Mouse (Mus musculus) embryonic facial prominence, embryonic 11.5 days (tissue): ENCODE data around the gene Myo3a. TPM values are rescaled to one million over a fixed set of nuclear protein-coding genes. Genes with fewer than 3 reads are reported as not detected.

ENCODE experiments used
- ATAC-seq: fragments of 200-750 bp; cut with Nextera tagmentation; replicated peaks from 2 replicates; pipeline ENCODE4 v1.8.0; 2017; ENCODE audit warnings: low read depth; ENCODE audit not compliant: insufficient number of reproducible peaks, low FRiP score, low TSS enrichment
- DNase-seq: peaks from one replicate; pipeline ENCODE4 v3.0.0-alpha.2; 2015; ENCODE audit warnings: low spot score
- H3K27ac ChIP-seq: fragments of 300-500 bp; sonication (generic); replicated peaks from 2 replicates; pipeline ENCODE4 v1.5.1; 2014; ENCODE audit warnings: mild to moderate bottlenecking, low read depth, low read length, control low read depth
- H3K27me3 ChIP-seq: fragments of 300-500 bp; sonication (generic); 2 replicates; pipeline ENCODE4 v1.6.1; 2014; ENCODE audit warnings: mild to moderate bottlenecking, low read length, moderate library complexity, mixed read lengths; ENCODE audit not compliant: control insufficient read depth, insufficient read depth
- H3K36me3 ChIP-seq: fragments of 300-500 bp; sonication (generic); replicated peaks from 2 replicates; pipeline ENCODE4 v1.6.1; 2014; ENCODE audit warnings: low read depth, mild to moderate bottlenecking, low read length, moderate library complexity, mixed read lengths; ENCODE audit not compliant: control insufficient read depth, insufficient read depth
- H3K4me1 ChIP-seq: fragments of 300-500 bp; sonication (generic); 2 replicates; pipeline ENCODE4 v1.6.1; 2014; ENCODE audit warnings: low read length, mixed read lengths; ENCODE audit not compliant: control insufficient read depth, insufficient read depth
- H3K4me2 ChIP-seq: fragments of 300-500 bp; sonication (generic); 2 replicates; pipeline ENCODE4 v1.6.1; 2014; ENCODE audit warnings: low read depth, mild to moderate bottlenecking, control low read depth, low read length, moderate library complexity
- H3K4me3 ChIP-seq: fragments of 300-500 bp; sonication (generic); 2 replicates; pipeline ENCODE4 v1.5.1; 2014; ENCODE audit warnings: low read depth, low read length, control low read depth
- H3K9ac ChIP-seq: fragments of 300-500 bp; sonication (generic); replicated peaks from 2 replicates; pipeline ENCODE4 v1.6.1; 2014; ENCODE audit warnings: mild to moderate bottlenecking, control low read depth, low read length
- H3K9me3 ChIP-seq: fragments of 300-500 bp; sonication (generic); replicated peaks from 2 replicates; pipeline ENCODE4 v1.6.1; 2016; ENCODE audit warnings: mild to moderate bottlenecking, low read length, inconsistent platforms, mixed read lengths; ENCODE audit not compliant: control insufficient read depth
- WGBS: fragments of 180-500 bp; shearing (Covaris S2); extraction: QIAGEN DNeasy Blood & Tissue Kit; methylation state at CpG from one replicate; pipeline ENCODE4 v1.1.7; 2014; 5-methylcytosine and 5-hydroxymethylcytosine counted together
- polyA plus RNA-seq: library from polyadenylated mRNA; unstranded; fragments of >200 nt; fragmentation: Nextera tagmentation; extraction: Ambion mirVana; gene quantifications from 2 replicates; pipeline ENCODE4 v1.2.1, GENCODE M21; 2014

Gene Myo3a
- polyA plus RNA-seq: not detected in 2 replicates

GRCm38 (mm10) chr2:22227308-22227707, at the start of gene Myo3a:
Myo3a (plus strand) TSS chr2:22227503.
- H3K9ac ChIP-seq: no peak within 1 kb of the TSS
- ATAC-seq: peak; percentile 65; the same call in 1 of the 2 replicates
- H3K9me3 ChIP-seq: no peaks in the 10 kb centered on the region
- no peak within 1 kb of the TSS for H3K27ac ChIP-seq
- H3K36me3 ChIP-seq: no peaks in the 10 kb centered on the region
- DNase-seq: no peak
- WGBS: 4% methylated on average over 16 of the region's 21 CpGs
- H3K4me2 ChIP-seq: peak within 1 kb of the TSS; percentile 42
- no peaks in the 10 kb centered on the region for H3K27me3 ChIP-seq
- peak within 1 kb of the TSS; percentile 17 for H3K4me3 ChIP-seq
- no peaks in the 10 kb centered on the region for H3K4me1 ChIP-seq

GRCm38 (mm10) chr2:22250462-22250861, 23.2 kb downstream of the Myo3a start:
- ATAC-seq (no peak), DNase-seq (no peak)
- H3K4me3 ChIP-seq: no peak overlapping the region
- no peaks in the 10 kb centered on the region for H3K36me3 ChIP-seq
- no peak overlapping the region for H3K9ac ChIP-seq
- 73% methylated on average over 3 of the region's 3 CpGs for WGBS
- H3K4me2 ChIP-seq: no peak overlapping the region
- H3K9me3 ChIP-seq: no peaks in the 10 kb centered on the region
- no peak overlapping the region for H3K27ac ChIP-seq
- H3K27me3 ChIP-seq: no peaks in the 10 kb centered on the region
- no peaks in the 10 kb centered on the region for H3K4me1 ChIP-seq

GRCm38 (mm10) chr2:22251045-22251444, 23.7 kb downstream of the Myo3a start:
- Histone ChIP-seq H3K27ac (no peak overlapping the region), H3K4me3 (no peak overlapping the region), H3K9ac (no peak overlapping the region), H3K27me3 (no peaks in the 10 kb centered on the region), H3K36me3 (no peaks in the 10 kb centered on the region), H3K4me1 (no peaks in the 10 kb centered on the region), H3K4me2 (no peak overlapping the region), H3K9me3 (no peaks in the 10 kb centered on the region)
- 66% methylated on average over 2 of the region's 2 CpGs for WGBS
- DNase-seq (no peak), ATAC-seq (no peak)

- H3K4me1 ChIP-seq: no peaks in the 10 kb centered on the region
- no peaks in the 10 kb centered on the region for H3K27me3 ChIP-seq
- ATAC-seq (no peak), DNase-seq (no peak)
- no peaks in the 10 kb centered on the region for H3K36me3 ChIP-seq
- H3K4me3 ChIP-seq: no peak overlapping the region
- no peak overlapping the region for H3K4me2 ChIP-seq
- no peak overlapping the region for H3K9ac ChIP-seq
- H3K9me3 ChIP-seq: no peaks in the 10 kb centered on the region
- H3K27ac ChIP-seq: no peak overlapping the region
Measured at GRCm38 (mm10) chr2:22255600-22255999, 28.3 kb downstream of the Myo3a start.

- ATAC-seq: no peak
- H3K4me2 ChIP-seq: no peak overlapping the region
- H3K27ac ChIP-seq: no peak overlapping the region
- no peak for DNase-seq
- no peaks in the 10 kb centered on the region for H3K9me3 ChIP-seq
- H3K9ac ChIP-seq: no peak overlapping the region
- WGBS: 66% methylated on average over 2 of the region's 2 CpGs
- H3K4me3 ChIP-seq: no peak overlapping the region
- H3K4me1 ChIP-seq: no peaks in the 10 kb centered on the region
- no peaks in the 10 kb centered on the region for H3K27me3 ChIP-seq
- no peaks in the 10 kb centered on the region for H3K36me3 ChIP-seq
Measured at GRCm38 (mm10) chr2:22271555-22271954, 44.3 kb downstream of the Myo3a start.

GRCm38 (mm10) chr2:22285366-22285765, 58.1 kb downstream of the Myo3a start:
- Histone ChIP-seq H3K36me3 (no peaks in the 10 kb centered on the region), H3K4me2 (no peak overlapping the region), H3K27me3 (no peaks in the 10 kb centered on the region), H3K9me3 (no peaks in the 10 kb centered on the region), H3K9ac (no peak overlapping the region), H3K4me1 (no peaks in the 10 kb centered on the region), H3K4me3 (no peak overlapping the region), H3K27ac (no peak overlapping the region)
- DNase-seq: no peak
- WGBS: 56% methylated on average over 2 of the region's 2 CpGs
- no peak for ATAC-seq

GRCm38 (mm10) chr2:22285777-22286176, 58.5 kb downstream of the Myo3a start:
- H3K27ac ChIP-seq: no peak overlapping the region
- H3K27me3 ChIP-seq: no peaks in the 10 kb centered on the region
- H3K4me1 ChIP-seq: no peaks in the 10 kb centered on the region
- no peak overlapping the region for H3K4me3 ChIP-seq
- DNase-seq (no peak), ATAC-seq (no peak)
- 64% methylated on average over 1 of the region's 1 CpGs for WGBS
- H3K36me3 ChIP-seq: no peaks in the 10 kb centered on the region
- no peak overlapping the region for H3K9ac ChIP-seq
- H3K9me3 ChIP-seq: no peaks in the 10 kb centered on the region
- no peak overlapping the region for H3K4me2 ChIP-seq

- Histone ChIP-seq H3K9ac (no peak overlapping the region), H3K27ac (no peak overlapping the region), H3K9me3 (no peaks in the 10 kb centered on the region), H3K27me3 (no peaks in the 10 kb centered on the region), H3K4me1 (no peaks in the 10 kb centered on the region), H3K36me3 (no peaks in the 10 kb centered on the region), H3K4me3 (no peak overlapping the region), H3K4me2 (no peak overlapping the region)
- peak; percentile 70; the same call in 1 of the 2 replicates for ATAC-seq
- DNase-seq: peak; percentile 1
- WGBS: 59% methylated on average over 11 of the region's 11 CpGs
Measured at GRCm38 (mm10) chr2:22293579-22294446, 66.5 kb downstream of the Myo3a start.
